Mouse (Mus musculus) hindbrain, embryonic 14.5 days (tissue): ENCODE results near the gene Asprv1. TPM values are rescaled to one million over a fixed set of nuclear protein-coding genes. Genes with fewer than 3 reads are reported as not detected.

Source experiments
- ATAC-seq: fragments of 200-750 bp; cut with Nextera tagmentation; 2 replicates; pipeline ENCODE4 v1.8.0; 2017; ENCODE audit warnings: moderate number of reproducible peaks, mild to moderate bottlenecking, moderate TSS enrichment, moderate library complexity; ENCODE audit not compliant: low FRiP score
- DNase-seq: peaks from one replicate; pipeline ENCODE4 v3.0.0-alpha.2; 2015; ENCODE audit warnings: low spot score
- H3K27ac ChIP-seq: fragments of 300-500 bp; sonication (generic); 2 replicates; pipeline ENCODE4 v1.5.1; 2014; ENCODE audit warnings: mild to moderate bottlenecking, moderate library complexity
- H3K27me3 ChIP-seq: fragments of 300-500 bp; sonication (generic); 2 replicates; pipeline ENCODE4 v1.6.1; 2014; ENCODE audit warnings: mild to moderate bottlenecking, low read length, mixed read lengths; ENCODE audit not compliant: control insufficient read depth, insufficient read depth
- H3K36me3 ChIP-seq: fragments of 300-500 bp; sonication (generic); replicated peaks from 2 replicates; pipeline ENCODE4 v1.6.1; 2014; ENCODE audit not compliant: control insufficient read depth, insufficient read depth
- H3K4me1 ChIP-seq: fragments of 300-500 bp; sonication (generic); replicated peaks from 2 replicates; pipeline ENCODE4 v1.6.1; 2014; ENCODE audit warnings: antibody characterized with exemption, low read length, mixed read lengths; ENCODE audit not compliant: control insufficient read depth, insufficient read depth
- H3K4me2 ChIP-seq: fragments of 300-500 bp; sonication (generic); replicated peaks from 2 replicates; pipeline ENCODE4 v1.6.1; 2014; ENCODE audit warnings: mild to moderate bottlenecking, moderate library complexity
- H3K4me3 ChIP-seq: fragments of 300-500 bp; sonication (generic); replicated peaks from 2 replicates; pipeline ENCODE4 v1.5.1; 2014; ENCODE audit warnings: mild to moderate bottlenecking, low read length
- H3K9ac ChIP-seq: fragments of 300-500 bp; sonication (generic); 2 replicates; pipeline ENCODE4 v1.6.1; 2014
- H3K9me3 ChIP-seq: fragments of 300-500 bp; sonication (generic); 2 replicates; pipeline ENCODE4 v1.6.1; 2016; ENCODE audit warnings: low read length; ENCODE audit not compliant: control insufficient read depth
- WGBS: fragments of 180-500 bp; shearing (Covaris S2); extraction: QIAGEN DNeasy Blood & Tissue Kit; methylation state at CpG from one replicate; pipeline ENCODE4 v1.1.7; 2014; 5-methylcytosine and 5-hydroxymethylcytosine counted together
- polyA plus RNA-seq: library from polyadenylated mRNA; unstranded; fragments of >200 nt; fragmentation: Nextera tagmentation; extraction: Ambion mirVana; gene quantifications from 2 replicates; pipeline ENCODE4 v1.2.1, GENCODE M21; 2014

Asprv1 gene
- polyA plus RNA-seq, 1 experiment from 2014 or later, result 0.86 TPM

DNA sequence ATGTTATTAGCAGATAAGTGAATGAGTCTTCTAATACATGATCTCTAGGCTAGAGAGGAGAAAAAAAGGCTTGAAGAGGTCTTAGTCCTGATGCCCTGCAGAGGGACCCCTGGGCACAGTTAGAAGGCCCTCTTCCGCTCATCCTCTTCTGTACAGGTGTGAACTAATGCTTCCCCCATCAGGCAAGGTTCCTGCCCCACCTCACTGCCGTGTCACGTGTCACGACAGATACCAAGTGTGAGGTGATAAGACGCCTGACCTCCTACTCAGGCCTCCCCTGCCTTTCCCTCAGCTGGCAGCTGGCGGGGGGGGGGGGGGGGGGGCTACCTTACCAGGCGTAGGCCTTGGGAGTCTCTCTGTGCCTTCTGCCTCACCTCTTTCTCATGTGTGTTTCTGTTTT, 39.5 kb upstream of the Asprv1 start:
- H3K9ac ChIP-seq, result no peak overlapping the region
- peaks cover 13% of the 10 kb centered on the region for H3K4me1 ChIP-seq
- DNase-seq, result no peak
- 79% methylated on average over 7 of the region's 7 CpGs for WGBS
- H3K27ac ChIP-seq, result no peak overlapping the region
- no peaks in the 10 kb centered on the region for H3K27me3 ChIP-seq
- H3K36me3 ChIP-seq, result no peaks in the 10 kb centered on the region
- ATAC-seq, result no peak
- H3K4me3 ChIP-seq, result no peak overlapping the region
- H3K4me2 ChIP-seq, result no peak overlapping the region
- no peaks in the 10 kb centered on the region for H3K9me3 ChIP-seq

DNA sequence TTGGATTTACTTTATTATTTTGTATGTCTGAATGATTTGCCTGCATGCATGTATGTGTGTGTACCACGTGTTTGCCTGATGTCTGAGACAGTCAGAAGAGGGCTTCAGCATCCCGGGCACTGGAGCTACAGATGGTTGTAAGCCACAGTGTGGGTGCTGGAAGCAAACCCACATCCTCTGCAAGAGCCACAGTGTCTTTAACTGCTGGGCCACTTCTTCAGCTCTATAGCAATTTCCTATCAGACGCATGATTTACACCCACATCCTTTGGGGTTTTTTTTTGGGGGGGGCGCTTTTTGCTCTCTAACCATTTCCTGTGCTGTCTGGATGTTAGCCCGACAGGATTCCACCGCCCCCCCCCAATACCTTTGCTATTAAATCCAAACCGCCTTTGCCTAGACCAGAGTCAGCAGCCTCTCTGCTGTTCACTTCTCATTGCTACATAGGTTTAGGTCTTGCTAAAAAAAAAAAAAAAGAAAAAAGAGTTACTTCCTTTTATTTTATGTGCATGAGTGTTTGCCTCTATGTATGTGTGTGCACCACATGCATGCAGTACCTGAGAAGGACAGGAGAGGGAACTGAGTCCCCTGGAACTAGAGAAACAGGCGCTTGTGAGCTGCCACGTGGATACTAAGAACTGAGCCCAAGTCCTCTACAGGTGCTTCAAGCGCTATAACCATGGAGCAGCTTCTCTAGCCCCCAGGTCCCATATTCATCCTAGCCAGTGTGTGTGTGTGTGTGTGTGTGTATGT, 34.6 kb upstream of the Asprv1 start:
- WGBS, result 90% methylated on average over 10 of the region's 10 CpGs
- no peaks in the 10 kb centered on the region for H3K9me3 ChIP-seq
- no peaks in the 10 kb centered on the region for H3K36me3 ChIP-seq
- ATAC-seq, result no peak
- no peak overlapping the region for H3K27ac ChIP-seq
- H3K4me1 ChIP-seq, result no peaks in the 10 kb centered on the region
- H3K4me2 ChIP-seq, result no peak overlapping the region
- H3K4me3 ChIP-seq, result no peak overlapping the region
- H3K9ac ChIP-seq, result no peak overlapping the region
- no peaks in the 10 kb centered on the region for H3K27me3 ChIP-seq
- DNase-seq, result no peak

DNA sequence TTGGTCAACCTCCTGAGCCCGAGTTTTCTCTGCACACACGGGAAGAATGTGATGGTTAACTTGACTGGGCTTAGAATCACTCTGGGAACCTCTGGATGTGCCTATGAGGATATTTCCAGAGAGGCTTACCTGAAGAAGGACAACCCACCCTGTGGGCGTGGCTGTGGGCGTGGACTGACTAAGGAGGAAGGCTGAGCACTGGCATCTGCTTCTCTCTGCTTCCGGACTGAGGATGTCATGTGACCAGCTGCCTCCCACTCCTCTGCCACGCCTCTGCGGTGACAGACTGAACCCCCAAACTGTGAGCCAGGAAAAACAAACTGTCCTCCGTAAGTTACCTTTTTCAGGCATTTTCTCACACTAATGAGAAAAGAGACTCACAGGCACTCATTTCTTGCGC, 33.3 kb upstream of the Asprv1 start:
- no peak overlapping the region for H3K4me3 ChIP-seq
- no peaks in the 10 kb centered on the region for H3K4me1 ChIP-seq
- H3K9ac ChIP-seq, result no peak overlapping the region
- no peaks in the 10 kb centered on the region for H3K36me3 ChIP-seq
- no peak overlapping the region for H3K27ac ChIP-seq
- H3K4me2 ChIP-seq, result peak overlapping the region; percentile 5; the same call in 1 of the 2 replicates
- 24% methylated on average over 9 of the region's 9 CpGs for whole genome bisulfite sequencing
- H3K27me3 ChIP-seq, result no peaks in the 10 kb centered on the region
- ATAC-seq, result no peak
- H3K9me3 ChIP-seq, result no peaks in the 10 kb centered on the region
- DNase-seq, result no peak

DNA sequence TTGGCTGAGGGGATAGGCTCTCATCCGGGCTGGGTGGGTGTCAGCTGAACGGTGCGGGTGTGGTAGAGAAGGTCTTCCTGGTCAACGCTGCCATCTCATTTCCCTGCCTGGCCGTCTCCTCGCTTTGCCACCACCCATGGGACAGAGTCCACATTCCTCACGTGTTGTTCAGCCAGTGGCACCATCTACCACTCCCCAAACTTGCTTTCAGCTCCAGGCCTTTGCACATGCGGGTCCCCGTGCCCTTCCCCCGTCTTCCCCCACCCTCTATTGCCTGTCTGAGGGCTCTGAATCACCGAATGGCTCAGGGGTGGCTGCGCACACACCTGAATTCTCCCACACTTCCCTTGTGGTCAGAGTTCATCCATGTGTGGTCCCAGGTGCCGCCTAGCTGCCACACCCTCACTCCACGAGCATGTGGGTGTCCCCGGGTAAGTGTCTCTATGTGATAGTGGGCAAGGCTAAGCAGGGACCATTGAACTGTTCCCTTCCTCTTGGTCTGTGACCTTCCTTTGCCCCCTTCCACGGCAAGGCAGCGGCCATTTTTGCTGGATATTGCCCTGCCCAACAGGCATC, 32.0 kb upstream of the Asprv1 start:
- WGBS, result 88% methylated on average over 17 of the region's 17 CpGs
- no peaks in the 10 kb centered on the region for H3K9me3 ChIP-seq
- no peak for ATAC-seq

DNA sequence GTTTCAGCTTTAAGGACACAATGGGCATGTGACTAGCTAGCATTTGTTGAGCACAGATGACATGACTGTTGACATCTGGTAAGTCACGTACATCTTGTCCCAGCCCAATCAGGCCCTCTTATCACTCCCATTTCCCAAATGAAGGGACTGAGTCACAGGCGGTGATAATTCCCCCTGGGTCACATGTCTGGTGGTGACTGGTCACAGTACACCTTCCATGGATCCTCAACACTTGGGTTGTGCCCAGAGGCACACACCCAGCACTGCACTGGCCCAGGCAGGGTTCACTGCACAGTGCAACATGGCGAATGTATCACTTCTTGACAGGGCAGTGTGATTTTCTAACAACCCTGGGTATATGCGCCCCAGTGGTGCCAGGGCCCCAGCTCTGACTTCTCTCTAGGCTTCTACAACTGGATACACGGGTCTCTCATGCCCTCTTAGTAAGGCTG, 29.2 kb upstream of the Asprv1 start:
- Histone ChIP-seq H3K4me2 (no peak overlapping the region), H3K4me1 (no peaks in the 10 kb centered on the region), H3K27me3 (no peaks in the 10 kb centered on the region), H3K27ac (no peak overlapping the region), H3K36me3 (no peaks in the 10 kb centered on the region), H3K9ac (no peak overlapping the region), H3K9me3 (no peaks in the 10 kb centered on the region), H3K4me3 (no peak overlapping the region)
- WGBS, result 71% methylated on average over 5 of the region's 5 CpGs
- ATAC-seq (no peak), DNase-seq (no peak)

More for the DNA sequence above, 32.0 kb upstream of the Asprv1 start:
- H3K27ac ChIP-seq, result no peak overlapping the region
- H3K4me3 ChIP-seq, result no peak overlapping the region
- no peaks in the 10 kb centered on the region for H3K36me3 ChIP-seq
- no peak overlapping the region for H3K9ac ChIP-seq
- no peak for DNase-seq
- no peak overlapping the region for H3K4me2 ChIP-seq
- no peaks in the 10 kb centered on the region for H3K27me3 ChIP-seq
- no peaks in the 10 kb centered on the region for H3K4me1 ChIP-seq

DNA sequence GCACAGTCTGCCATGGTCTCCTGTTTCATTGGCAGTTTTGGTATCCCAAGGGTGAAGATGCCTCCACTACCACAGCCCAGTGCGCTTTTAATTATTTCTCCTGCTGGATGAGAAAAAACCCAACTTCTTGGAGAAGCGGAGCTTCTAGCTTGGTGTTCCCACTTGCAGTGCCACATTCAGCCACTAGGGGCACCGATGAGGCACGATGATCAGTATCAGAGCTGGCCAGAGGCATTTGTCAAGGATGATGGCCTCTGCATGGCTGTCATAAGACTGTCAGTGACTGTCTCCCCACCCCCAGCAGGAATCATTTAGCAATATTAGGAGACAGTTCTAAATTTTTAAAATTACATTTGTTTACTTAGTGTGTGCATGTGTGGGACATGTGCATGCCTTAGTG, 28.8 kb upstream of the Asprv1 start:
- no peaks in the 10 kb centered on the region for H3K27me3 ChIP-seq
- H3K4me2 ChIP-seq, result no peak overlapping the region
- no peak overlapping the region for H3K4me3 ChIP-seq
- H3K9me3 ChIP-seq, result no peaks in the 10 kb centered on the region
- DNase-seq (peak; percentile 86), ATAC-seq (0 out of 2 replicates have a peak, but pooled peaks have one; percentile 11)
- 24% methylated on average over 4 of the region's 4 CpGs for WGBS
- H3K9ac ChIP-seq, result no peak overlapping the region
- no peaks in the 10 kb centered on the region for H3K4me1 ChIP-seq
- H3K27ac ChIP-seq, result no peak overlapping the region
- H3K36me3 ChIP-seq, result no peaks in the 10 kb centered on the region

DNA sequence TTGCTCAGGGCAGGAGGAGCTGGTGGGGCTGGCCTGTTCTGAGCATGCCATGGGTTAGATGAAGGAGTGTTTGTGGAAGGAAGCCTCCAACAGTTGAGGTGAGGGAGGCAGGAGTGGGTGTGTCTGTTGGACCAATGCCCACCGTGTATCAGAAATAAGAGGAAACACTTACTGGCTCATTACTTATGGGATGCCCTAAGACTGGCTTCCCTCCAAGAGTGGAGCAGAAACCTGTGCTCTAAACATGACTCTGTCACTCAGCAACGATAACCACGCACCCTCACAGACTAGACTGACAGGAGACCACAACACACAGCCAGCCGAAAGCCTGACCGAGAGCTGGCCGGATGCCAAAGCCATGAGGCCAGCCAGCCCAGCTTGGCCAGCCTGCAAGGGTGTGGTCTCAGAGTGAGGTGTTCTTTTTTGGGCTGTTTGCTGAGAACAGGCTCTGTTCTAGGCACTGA, 28.0 kb upstream of the Asprv1 start:
- 0 out of 2 replicates have a peak, but pooled peaks have one; percentile 46 for ATAC-seq
- Histone ChIP-seq H3K27me3 (no peaks in the 10 kb centered on the region), H3K9ac (no peak overlapping the region), H3K4me1 (no peaks in the 10 kb centered on the region), H3K4me2 (no peak overlapping the region), H3K27ac (no peak overlapping the region), H3K36me3 (no peaks in the 10 kb centered on the region), H3K9me3 (no peaks in the 10 kb centered on the region), H3K4me3 (no peak overlapping the region)
- peak; percentile 50 for DNase-seq
- 63% methylated on average over 6 of the region's 6 CpGs for WGBS

DNA sequence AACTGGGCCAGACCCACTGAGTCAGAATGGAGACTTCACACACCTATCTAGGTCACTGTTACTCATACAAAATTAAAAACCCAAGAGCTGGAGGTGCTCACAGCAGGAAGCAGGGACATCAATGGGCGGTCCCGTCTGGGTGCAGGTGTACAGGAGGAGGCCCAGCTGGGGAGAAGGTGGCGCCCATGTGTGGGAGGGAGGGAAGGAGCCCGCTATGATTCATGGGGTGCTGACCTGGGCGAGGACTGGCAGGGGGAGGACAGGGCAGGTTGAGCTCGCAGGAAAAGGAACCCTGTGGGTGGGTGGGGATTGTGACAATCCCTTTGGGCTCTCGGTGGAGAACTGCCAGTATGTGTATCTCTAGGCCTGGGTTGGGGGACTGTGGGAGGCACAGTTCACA, 22.7 kb upstream of the Asprv1 start:
- H3K36me3 ChIP-seq, result no peaks in the 10 kb centered on the region
- H3K27ac ChIP-seq, result no peak overlapping the region
- ATAC-seq (no peak), DNase-seq (no peak)
- WGBS, result 82% methylated on average over 7 of the region's 7 CpGs
- H3K4me1 ChIP-seq, result no peaks in the 10 kb centered on the region
- no peak overlapping the region for H3K9ac ChIP-seq
- H3K27me3 ChIP-seq, result no peaks in the 10 kb centered on the region
- no peak overlapping the region for H3K4me2 ChIP-seq
- H3K9me3 ChIP-seq, result no peaks in the 10 kb centered on the region
- H3K4me3 ChIP-seq, result no peak overlapping the region

DNA sequence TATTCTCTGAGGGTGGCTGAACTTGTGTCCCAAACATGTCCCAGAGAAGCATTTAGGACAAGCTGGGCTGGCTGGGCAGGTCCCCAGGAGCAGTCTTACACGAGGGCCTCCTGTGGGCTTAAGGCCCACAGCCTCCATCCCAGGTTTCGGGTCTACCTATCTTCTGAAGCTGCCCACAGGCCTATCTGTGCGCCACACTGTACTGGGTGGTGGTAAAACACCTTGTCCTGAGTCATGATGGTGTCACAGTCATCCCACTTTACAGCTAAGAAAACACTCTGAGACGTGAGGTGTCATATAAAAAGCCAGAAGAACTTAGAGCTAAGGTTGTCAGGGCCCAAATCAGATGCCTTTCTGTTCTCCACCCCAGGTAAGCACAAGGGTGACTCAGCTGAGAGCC, 21.7 kb upstream of the Asprv1 start:
- no peaks in the 10 kb centered on the region for H3K9me3 ChIP-seq
- no peaks in the 10 kb centered on the region for H3K27me3 ChIP-seq
- H3K9ac ChIP-seq, result no peak overlapping the region
- H3K36me3 ChIP-seq, result no peaks in the 10 kb centered on the region
- no peak overlapping the region for H3K4me2 ChIP-seq
- no peaks in the 10 kb centered on the region for H3K4me1 ChIP-seq
- H3K27ac ChIP-seq, result no peak overlapping the region
- H3K4me3 ChIP-seq, result no peak overlapping the region
- ATAC-seq, result no peak
- DNase-seq, result no peak
- WGBS, result 90% methylated on average over 4 of the region's 4 CpGs
